Mouse (Mus musculus) lung, postnatal 14 days (tissue): Measurements from ENCODE around the gene Ahcy.
"Not testable (repeated sequence)": the region's sequence is repeated elsewhere in the genome, so short reads cannot be mapped to it uniquely, and the experiment has no call there.

Experiments
- DNase-seq: peaks from one replicate; pipeline ENCODE4 v3.0.0; 2021

The Ahcy gene

DNA sequence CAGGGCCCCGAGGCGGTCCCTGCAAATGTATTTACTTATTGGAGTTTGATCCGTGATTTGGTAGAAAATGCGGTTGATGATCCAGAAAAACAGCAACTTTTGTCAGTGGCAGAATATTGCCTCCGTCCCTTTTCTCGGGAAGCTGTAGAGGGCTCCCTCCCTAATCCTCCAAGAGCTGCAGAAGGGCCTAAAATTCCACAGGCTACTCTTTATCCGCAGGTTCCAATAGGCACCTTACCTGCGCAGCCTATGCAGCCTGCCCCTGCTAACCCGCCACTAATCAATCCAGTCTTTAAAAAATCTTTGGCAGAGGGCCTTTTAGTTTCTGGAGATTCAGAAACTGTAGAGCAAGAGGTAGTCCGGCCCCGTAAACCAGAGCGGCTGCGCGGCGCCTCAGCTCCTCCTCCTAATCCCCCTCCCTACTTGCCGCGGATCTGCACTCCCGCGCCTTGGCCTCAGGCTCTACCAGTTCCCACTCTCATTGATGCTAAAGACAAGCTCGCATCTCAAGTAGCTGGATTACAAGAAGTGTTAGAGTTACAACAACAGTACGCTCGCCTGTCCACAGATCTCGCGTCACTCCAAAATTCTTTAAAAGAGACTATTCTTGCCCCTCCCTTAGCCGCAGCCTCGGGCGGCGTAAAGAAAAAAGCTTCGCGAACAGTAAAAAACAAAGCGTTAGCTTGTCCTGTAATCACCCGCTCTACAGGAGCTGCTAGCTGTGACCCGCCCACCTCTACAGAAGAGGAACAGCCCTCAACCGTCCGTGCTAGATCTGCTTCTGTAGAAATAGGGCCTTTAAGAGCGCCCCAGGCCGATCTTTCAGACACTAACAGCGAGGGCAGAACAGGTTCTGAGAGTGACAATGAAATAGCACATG is 55.3 kb downstream of the Ahcy start:
- peak; percentile 73 for DNase-seq

DNA sequence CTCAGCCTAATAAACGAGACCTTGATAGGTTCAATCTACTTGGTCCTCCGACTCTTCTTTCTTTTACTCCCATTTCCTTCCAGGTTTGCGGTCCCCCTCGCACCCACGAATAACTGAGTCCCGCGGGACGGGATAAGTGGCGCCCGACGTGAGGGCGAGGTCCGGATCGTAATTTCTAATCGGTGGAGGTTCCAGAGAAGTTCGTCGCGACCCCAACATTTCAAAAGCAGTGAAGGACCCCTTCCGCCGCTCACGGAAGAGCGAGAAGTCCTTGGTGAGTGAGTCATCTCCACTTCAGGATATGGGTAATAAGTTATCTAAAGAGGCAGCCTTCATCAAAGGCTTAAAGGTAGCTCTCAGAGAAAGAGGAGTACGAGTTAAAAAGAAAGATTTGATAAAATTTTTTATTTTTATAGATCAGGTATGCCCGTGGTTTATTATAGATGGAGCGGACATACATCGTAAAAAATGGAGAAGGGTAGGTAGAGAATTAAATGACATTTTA is 56.0 kb downstream of the Ahcy start, which contains the start of gene Gm14226:
Gm14226 (plus strand) TSS at position 16 of the 505 bp plus-strand sequence.
- not testable (repeated sequence) for DNase-seq

- DNase-seq: not testable (repeated sequence)
Measured at GRCm38 (mm10) chr2:155016751-155017150, 57.5 kb downstream of the Ahcy start.

- DNase-seq: no peak
Measured at GRCm38 (mm10) chr2:155012991-155013390, 61.3 kb downstream of the Ahcy start.

DNA sequence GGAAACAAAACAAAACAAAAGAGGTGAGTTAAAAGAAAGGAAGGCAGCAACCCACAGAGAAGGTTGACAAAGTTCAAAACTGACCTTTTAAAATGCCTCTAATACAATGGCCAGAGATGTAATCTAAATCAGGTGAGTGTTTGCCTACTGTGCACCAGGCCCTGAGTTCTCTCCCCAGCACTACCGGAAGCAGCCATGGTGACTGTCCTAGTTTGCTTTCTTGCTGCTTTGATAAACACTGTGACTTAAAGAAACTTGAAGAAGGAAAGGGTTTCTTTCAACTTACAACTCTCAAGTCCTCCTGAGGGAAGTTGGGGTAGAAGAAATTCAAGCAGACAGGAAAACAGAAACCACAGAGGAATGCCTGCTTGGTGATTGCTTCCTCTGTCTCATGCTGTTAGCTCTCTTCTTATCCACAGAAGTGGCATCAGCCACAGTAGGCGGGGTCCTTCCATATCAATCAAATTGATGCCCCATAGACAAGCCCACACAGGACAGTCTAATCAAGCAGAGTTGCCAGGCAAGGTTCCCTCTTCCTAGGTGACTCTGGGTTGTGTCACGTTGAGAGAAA is 63.1 kb downstream of the Ahcy start:
- DNase-seq: no peak
